Mouse (Mus musculus) heart, postnatal 10 days (tissue): ENCODE measurements at regions not wholly inside any gene's neighbourhood (a gene's known extent, or its start where the extent isn't known, plus 50 kb on each side); places are given as distances from the start of the nearest gene placed in this dataset.

Source experiments
- DNase-seq, 2 experiments: peaks; one replicate each; pipeline ENCODE4 v3.0.0; 2021
- intact Hi-C: fragments of 180-260 bp; cut with DNase I; formaldehyde crosslinking; loops from one replicate; pipeline ENCODE4 v1.15.1; 2025

DNA sequence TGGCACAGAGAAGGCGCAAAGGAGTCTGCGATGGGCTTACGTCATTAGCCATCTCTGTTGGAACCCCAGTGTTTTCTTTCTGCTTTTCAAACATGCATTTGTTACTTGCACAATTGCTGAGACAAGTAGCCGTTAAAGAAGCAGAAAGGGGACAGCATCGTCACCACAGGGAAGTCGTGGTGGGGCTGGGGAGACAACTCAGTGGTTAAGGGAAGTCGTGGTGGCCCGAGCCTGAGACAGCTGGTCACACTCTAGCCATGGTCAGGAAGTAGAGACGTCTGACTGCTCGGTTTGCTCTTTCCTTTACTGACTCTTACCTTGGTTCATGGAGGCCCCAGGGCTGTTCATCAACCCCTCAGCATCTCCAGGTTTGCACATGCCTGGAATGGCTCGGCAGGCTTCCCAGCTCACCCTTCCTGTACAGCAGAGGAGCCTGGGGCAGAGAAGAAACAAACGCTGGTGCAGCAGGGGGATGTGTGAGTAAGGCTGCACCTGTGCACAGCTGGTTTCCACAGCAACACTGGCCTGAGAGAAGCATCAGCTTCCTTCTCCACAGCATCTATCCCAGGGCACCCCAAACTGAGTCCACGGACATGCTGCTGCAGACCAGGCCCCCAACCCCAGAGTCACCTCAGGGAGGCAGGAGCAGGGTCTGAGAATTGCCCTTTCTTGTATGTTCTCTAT lies 135.6 kb upstream of the Rreb1 start:
- DNase-seq, result no peak
- intact Hi-C loops, result no loop called here

DNA sequence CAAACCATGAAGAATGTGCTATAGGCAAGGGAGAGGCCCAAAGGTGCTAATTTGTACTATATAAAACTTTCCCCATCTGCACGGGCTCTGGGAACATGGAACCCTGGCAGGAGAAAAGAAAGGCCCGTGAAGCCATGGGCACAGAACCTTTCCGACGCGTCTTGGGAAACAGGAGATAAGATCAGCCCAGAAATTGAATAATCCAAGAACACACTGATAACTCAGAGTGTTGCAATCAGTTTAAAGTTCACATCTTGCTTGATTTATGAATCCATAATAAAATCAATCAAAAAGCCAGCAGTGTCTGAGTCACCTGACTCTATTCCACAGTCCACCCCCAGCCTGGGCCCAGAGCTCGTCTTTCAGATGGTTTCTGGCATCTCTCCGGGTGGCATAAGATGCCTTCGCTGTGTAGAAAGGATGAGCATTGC lies 133.4 kb upstream of the Rreb1 start:
- intact Hi-C loops, result no loop called here
- no peak for DNase-seq

DNA sequence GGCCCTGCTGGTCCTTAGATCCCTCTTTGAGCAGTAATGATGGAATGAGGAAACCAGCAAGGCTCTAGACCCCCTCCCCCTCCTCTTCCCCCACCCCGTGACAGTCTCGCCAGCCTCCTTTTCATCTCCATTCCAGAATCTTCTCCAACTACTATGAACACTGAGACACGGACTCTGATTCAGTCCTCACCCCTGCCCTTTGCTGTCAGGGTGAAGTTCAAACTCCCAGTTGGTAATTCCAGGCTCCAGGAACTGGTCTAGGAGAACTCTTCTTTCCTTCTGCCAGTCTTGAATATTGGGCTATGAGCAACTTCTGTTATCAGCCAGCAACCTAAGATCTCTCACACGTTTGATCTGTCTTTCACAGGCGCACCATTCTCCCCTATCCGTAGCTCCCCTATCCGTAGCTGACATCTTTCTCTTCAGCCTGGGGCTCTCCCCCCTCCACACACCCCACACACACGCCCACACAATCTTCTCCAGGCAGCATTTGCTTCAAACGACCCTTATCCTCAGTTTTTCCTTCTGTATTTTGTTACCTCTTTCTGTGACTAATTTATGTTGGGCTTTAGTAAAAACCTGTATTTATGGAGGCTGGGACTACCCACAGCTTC lies 128.6 kb upstream of the Rreb1 start:
- intact Hi-C loops, result no loop called here
- DNase-seq, result no peak

DNA sequence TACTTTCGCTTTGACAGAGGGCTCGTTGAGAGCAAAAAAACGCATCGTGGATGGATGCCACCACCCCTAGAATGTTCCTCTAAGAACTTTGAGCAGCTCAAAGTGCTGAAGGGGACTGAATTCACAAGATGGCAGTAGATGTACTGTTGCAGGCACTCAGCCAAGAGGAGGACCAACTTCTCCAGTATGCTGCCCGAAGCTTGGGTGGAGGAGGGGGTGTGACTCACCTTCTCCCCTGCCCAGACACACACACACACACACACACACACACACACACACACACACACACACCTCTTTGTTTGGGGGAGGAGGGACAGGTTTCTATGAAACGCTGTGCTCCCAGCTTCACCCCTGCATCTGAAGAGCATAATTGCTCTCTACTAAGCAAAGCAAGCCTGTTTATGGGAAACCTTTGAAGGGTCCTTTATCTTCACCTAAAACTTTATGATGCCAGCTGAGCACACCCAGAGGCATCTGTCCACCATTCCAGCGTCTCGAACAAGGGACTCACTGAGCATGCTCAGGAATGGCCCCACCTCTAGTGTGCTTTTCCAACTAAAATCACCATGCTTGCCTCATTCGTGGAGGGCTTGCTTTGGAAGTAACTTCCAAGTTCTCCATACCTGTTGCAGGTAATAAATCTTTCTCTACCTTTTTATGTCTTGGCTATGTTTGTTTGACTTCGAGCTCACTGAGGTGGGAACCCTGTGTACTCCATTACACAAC lies 126.8 kb upstream of the Rreb1 start:
- no peak for DNase-seq
- intact Hi-C loops, result no loop called here

DNA sequence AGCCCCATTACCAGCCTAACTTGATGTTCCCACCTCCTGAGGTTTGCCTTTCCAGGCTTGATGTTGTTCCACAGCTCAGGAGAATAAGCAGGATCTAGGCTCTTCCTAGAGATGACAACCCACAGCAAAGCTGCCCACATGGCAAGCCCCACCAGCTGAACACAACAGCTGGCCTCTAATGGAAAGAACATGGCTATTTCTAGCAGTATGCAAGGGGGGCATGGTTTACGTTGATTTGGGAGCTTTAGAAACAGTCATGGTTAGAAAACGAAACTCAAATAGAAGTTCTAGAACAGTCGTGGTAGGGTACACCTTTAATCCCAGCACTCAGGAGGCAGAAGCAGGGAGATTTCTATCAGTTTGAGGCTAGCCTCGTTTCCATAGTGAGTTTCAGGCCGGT lies 123.5 kb upstream of the Rreb1 start:
- no peak for DNase-seq
- intact Hi-C loops, result no loop called here

DNA sequence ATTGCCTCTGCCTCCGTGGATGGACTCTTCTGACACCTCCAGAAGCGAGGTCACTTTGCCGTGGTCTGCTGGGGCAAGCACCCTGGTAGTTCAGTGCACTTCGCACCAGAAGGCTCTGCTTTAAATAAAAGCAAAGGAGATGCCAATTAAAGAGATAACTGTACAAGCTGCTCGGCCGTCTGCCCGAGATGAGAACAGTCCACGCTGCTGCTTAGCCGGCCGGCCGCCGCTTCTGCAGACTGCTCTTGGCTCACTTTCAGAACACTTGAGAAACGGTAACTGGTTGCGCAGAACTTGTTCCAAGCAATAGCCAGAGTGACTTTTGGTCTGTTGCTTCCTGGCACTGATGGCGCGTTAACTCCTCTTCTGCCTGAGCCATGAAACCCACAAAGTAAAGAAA lies 121.0 kb upstream of the Rreb1 start:
- intact Hi-C loops, result no loop called here
- DNase-seq, result peak; percentile 90 to 92

DNA sequence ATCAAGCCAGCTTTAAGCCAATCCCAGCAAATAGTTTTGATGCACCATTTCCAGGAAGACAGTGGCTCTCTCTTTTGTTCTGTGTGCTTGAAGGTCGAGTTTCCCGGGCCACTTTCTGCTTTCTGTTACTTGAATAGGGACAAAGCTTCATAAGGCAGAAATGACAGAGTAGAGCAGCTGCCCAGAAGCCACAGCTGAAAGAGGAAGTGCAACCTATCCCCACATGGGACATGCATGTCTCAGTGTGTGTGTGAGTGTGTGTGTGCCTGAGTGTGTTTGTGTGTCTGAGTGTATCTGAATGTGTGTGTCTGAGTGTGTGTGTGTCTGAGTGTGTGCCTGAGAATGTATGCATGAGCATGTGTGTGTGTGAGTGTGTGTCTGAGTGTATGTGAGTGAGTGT lies 120.2 kb upstream of the Rreb1 start:
- DNase-seq, result peak; percentile 47 to 53
- intact Hi-C loops, result no loop called here

DNA sequence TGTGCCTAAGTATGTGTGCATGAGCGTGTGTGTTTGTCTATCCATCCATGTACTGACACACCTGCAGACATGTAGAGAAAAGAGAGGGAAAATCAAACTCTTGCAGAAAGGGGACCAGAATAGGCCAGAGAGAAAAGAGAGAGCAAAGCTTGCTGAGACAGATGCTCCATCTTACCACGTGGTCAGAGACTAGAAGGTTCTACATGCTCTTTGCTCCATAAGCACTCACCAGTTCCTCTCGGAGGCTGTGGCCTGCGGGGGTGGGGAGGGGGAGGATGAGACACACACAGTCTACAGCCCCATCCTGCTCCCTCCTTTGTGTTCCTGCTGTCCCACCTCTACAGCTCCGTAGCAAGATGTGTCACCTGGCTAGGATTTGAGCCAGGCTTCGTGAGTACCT lies 119.7 kb upstream of the Rreb1 start:
- no peak for DNase-seq
- intact Hi-C loops, result no loop called here

DNA sequence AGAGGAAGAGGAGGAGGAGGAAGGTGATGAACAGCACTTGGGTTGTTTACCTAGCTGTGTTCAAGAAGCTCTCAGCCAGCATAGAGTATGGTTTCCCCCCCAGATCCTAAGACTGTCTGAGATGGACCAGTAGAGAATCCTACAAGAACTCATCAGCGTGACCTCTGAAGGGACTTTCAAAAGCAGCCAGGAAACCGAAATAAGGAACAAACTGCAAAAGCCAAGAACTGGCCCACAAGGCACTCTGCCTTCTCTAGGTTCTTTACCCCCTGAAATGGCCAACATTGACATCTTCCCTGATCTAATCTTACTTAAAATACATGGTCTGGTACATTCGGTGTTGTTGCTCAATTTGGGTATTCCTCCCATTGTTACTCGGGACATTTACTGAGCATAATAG lies 118.1 kb upstream of the Rreb1 start:
- intact Hi-C loops, result no loop called here

DNA sequence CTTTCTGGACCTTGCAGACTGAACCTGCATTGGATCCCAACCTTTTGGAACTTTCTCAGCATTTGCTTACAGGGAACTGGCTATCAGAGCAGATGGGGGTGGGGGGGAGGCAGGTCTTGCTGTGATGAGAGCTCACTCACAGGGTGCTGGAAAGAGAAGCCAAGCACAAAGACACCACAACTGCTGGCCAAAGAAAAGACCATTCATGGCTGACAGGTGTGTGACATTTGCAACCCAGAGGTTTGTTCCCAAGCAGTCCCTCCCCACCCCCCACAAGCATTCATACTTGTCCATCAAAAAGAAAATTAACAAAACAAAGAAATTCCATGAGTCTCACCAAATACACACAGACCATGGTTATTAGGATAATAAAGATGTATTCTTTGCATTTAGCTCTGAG lies 117.5 kb upstream of the Rreb1 start:
- intact Hi-C loops, result no loop called here
- DNase-seq, result no peak

More for the DNA sequence above, 118.1 kb upstream of the Rreb1 start:
- no peak for DNase-seq

DNA sequence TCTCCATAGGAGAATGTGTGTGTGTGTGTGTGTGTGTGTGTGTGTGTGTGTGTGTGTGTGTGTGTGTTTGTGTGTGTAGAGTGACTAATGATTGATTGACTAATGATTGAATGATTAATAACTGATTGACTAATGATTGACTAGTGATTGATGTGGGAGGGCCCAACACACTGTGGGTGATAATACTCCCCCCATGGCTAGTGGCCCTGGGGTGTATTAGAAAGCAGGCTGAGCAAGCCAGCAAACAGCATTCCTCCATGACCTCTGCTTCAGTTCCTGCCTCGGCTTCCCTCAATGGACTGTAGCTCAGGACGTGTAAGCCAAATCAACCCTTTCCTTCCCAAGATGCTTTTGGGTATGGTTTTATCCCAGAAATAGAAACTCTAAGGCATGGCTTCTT lies 114.1 kb upstream of the Rreb1 start:
- intact Hi-C loops, result no loop called here
- DNase-seq, result no peak

DNA sequence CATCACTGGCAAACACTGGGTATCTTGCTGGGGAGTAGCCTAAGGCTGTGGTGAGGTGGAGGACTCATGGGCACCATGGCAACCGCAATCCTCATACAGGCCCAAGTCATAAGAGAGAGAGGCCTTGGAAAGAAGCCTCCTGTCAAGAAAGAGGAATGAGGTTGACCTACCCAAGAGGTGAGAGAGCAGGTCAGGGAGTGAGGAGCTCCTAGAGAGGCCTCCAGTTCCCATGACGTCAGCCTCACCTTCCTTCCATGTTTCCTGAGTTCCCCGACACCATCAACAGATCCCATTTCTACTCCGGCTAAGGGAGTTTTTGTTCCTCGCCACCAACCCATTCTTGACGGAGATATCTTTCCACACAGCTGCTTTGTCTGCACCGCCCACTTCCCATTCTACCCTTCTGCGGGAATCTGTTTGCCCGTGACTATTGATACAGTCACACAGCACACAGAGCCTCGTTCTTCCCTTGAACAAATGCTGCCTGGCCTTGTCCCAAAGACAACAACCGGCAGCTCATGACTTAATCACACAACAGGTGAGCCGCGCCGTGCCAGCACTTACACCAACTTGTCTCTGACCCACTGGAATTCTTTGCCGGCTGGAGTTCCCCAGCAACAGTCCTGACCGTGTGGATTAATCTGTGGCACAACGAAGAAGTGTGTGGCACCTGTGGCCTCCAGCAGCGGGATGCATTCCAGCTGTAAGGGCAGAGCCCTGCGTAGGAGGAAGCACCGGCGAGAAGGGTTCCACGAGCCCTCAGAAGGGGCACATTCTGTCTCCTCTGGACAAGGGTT lies 111.8 kb upstream of the Rreb1 start:
- intact Hi-C loops, result no loop called here
- no peak for DNase-seq

DNA sequence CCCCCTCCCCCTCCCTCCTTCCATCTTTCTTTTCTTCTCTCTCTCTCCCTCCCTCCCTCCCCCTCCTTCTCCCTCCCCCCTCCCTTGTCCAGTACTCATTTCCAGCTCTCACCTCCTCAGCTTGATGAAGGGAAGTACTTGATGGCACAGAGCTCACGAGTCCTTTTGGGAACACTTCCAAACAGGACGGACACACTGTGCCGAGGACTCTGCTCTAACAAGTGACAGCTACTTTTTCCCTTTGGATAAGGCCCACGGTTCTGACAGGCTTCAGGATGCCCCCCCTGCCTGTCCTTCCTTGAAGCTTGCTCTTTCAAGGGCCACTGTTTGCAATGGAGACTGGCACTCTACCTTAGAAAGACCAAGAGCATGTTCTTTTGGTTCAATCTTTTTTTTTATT lies 110.8 kb upstream of the Rreb1 start:
- intact Hi-C loops, result no loop called here
- DNase-seq, result no peak

DNA sequence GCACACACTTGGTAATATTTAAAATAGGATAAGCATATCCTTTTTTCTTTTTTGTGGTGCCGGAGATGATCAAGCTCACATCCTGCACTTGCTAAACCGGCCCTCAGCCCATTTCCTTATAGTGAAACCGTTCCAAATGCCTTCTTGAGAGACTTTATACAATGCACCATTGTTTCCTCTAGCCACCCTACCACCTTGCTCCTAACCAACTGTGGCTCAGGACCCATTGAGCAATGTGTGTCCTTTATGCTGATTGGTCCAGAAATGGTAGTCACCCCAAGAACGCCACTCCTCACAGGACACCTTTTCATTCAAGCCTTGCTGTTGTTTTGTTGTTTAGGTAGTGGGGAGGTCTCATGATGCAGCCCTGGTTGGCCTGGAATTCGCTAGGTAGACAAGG lies 110.3 kb upstream of the Rreb1 start:
- intact Hi-C loops, result no loop called here
- no peak for DNase-seq

DNA sequence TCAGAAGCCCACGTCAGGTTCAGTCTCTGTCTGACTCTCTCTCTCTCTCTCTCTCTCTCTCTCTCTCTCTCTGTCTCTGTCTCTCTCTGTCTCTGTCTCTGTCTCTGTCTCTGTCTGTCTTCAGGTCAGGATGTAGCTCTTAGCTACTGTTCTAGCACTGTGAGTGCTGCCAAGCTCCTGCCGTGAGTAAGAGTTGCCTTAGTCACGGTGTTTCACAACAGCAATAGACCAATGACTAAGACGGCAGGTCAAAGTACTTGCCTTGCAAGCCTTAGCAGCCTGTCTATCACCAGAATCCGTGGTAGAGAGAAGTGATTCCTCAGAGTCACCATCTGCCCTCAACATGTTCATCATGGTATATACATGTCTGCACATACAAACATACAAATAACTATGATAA lies 107.1 kb upstream of the Rreb1 start:
- no peak for DNase-seq
- intact Hi-C loops, result no loop called here

DNA sequence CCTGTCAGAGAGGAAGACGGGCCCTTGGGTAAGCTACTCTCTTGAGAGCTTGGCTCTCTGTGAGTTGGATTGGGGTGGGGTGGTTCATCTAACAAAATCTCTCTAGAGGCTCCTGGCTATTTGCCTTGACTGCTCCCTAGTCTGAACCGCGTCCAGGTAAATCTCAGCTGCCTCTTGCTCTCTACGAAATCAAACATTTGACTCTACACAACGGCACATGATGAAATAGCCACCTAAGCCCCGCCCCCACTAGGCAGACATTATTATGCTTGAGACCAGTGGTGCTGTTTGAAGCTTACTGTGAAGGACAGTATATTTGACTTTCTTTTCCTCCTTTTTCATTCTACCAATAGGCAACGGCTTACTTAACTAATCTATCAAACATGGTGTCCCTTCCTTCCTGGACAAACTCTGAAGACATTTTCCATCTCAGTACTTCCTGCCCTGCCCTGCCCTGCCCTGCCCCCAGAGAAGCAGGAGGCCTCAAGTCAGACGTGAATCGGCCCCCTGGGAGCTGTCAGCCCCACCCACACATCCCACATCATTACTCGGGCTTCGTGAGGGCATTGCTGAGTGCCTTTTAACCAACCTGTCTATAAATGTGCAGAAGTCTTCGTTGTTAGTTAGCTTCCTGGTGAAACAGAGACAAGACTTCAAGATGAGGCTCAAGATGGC lies 103.4 kb upstream of the Rreb1 start:
- no peak for DNase-seq
- intact Hi-C loops, result no loop called here

DNA sequence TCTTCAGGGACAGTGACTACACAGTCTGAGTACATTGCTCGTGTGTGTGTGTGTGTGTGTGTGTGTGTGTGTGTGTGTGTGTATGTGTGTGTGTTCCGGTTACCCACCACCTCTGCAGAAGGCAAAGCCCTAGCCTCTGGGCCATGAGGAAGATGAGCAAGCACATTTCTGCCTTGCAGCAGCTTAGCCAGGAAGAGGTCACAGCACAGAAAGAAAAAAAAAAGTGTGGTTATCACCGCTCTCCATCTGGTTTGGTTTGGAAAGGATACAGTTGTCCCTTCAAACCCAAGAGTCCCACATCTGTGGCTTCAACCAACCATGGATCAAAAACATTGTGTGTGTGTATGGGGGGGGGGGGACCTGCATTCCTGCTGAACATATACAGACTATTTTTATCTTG lies 102.5 kb upstream of the Rreb1 start:
- no peak for DNase-seq
- intact Hi-C loops, result no loop called here

DNA sequence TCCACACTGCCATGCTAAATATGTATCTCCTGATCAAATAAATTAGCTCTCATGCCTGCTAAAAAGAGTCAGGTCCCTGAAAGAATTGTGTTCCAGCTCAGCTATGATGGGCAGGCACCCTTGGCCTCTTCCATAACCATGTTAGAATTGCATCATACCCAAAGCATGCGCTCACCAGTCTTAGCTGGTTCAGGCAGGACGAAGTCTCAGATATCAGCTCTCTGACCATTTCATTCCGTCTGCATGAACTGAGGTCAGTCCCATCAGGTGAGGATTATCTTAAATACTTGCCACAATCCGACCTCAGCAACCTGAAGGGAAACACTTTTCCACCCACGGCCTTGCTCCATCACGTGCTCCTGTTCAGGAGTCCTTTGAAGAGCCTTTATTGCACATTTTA lies 101.3 kb upstream of the Rreb1 start:
- DNase-seq, result no peak
- intact Hi-C loops, result no loop called here

DNA sequence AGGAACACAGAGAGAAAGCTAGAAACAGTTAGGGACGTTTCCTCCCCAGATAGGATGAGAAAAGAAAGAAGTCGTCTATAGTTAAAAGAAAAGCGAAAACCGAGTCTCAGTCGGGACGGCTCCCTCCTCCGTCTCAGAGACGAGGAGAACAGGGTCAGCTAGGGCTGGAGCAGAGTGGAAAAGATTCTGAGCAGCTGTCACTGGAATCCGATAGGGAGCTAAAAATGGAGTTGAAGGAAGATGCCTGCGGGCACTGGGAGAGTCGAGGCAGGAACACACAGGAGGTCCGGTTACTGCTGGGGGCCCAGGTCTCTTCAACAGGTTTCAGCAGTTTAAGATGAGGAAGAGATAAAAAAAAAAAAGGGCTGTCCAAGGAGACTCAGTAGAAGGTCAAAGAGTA lies 99.9 kb upstream of the Rreb1 start:
- intact Hi-C loops, result no loop called here
- no peak for DNase-seq

DNA sequence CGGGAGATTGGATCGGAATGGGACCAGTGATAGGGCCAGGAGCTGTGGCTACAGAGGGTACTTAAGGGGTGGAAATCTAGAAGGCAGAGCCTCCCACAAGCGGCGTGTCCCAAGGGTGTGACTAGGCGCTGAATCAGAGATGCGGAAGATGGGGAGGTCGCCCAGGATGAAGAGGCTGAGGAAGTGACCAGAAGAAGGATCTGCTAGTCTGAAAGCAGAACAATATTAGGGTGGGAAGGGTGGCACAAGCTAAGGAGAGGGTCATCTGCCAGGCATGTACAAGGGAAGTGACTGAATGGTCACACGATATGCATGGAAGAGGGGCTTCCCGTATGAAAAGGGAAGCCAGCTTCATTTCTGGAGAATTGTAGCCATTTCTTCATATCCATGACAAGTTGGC lies 99.4 kb upstream of the Rreb1 start:
- intact Hi-C loops, result no loop called here
- DNase-seq, result no peak
